Mouse (Mus musculus) layer of hippocampus, adult 9-11 months (tissue): ENCODE results near the gene Ddx56.
A peak's percentile ranks its signal among the peaks of the same experiment; 100 is the strongest.
"Not testable (repeated sequence)": the region's sequence is repeated elsewhere in the genome, so short reads cannot be mapped to it uniquely, and the experiment has no call there.

Source experiments
- DNase-seq: peaks from one replicate; pipeline ENCODE4 v3.0.0; 2022

Gene Ddx56

GRCm38 (mm10) chr11:6261434-6262082 lies 6.0 kb downstream of the Ddx56 start:
- DNase-seq = peak; percentile 66

- DNase-seq = no peak
Observed at GRCm38 (mm10) chr11:6259413-6259812, 8.2 kb downstream of the Ddx56 start.

- DNase-seq = no peak
Observed at GRCm38 (mm10) chr11:6256490-6257072, 11.0 kb downstream of the Ddx56 start.

GRCm38 (mm10) chr11:6254602-6255001 lies 13.0 kb downstream of the Ddx56 start:
- not testable (repeated sequence) for DNase-seq

- DNase-seq = no peak
Observed at GRCm38 (mm10) chr11:6252824-6253223, 14.7 kb downstream of the Ddx56 start.

- no peak for DNase-seq
Observed at GRCm38 (mm10) chr11:6252248-6252647, 15.3 kb downstream of the Ddx56 start.

- DNase-seq = no peak
Observed at GRCm38 (mm10) chr11:6244707-6245106, 22.9 kb downstream of the Ddx56 start.

GRCm38 (mm10) chr11:6233025-6233424 lies 34.5 kb downstream of the Ddx56 start:
- no peak for DNase-seq

GRCm38 (mm10) chr11:6230012-6230411 lies 37.6 kb downstream of the Ddx56 start, which contains the start of gene Npc1l1:
Gene Npc1l1 (minus strand): TSS chr11:6230143.
- DNase-seq = no peak

- peak; percentile 29 for DNase-seq
Observed at GRCm38 (mm10) chr11:6224541-6225229, 42.9 kb downstream of the Ddx56 start.

GRCm38 (mm10) chr11:6222187-6222586 lies 45.4 kb downstream of the Ddx56 start:
- DNase-seq = no peak

GRCm38 (mm10) chr11:6219967-6220366 lies 47.6 kb downstream of the Ddx56 start:
- DNase-seq = no peak

GRCm38 (mm10) chr11:6218189-6218896 lies 49.2 kb downstream of the Ddx56 start:
- DNase-seq = no peak

- DNase-seq = no peak
Observed at GRCm38 (mm10) chr11:6216834-6217233, 50.7 kb downstream of the Ddx56 start.
